Mouse (Mus musculus) heart, postnatal 0 days (tissue): Measurements from ENCODE around the gene Naglu.

Experiments
- CTCF ChIP-seq: IDR thresholded peaks from 2 replicates; pipeline ENCODE4 v1.5.1; 2016; ENCODE audit warnings: antibody characterized with exemption, control low read depth, low read depth
- EP300 ChIP-seq: IDR thresholded peaks from 2 replicates; pipeline ENCODE4 v1.6.1; 2016; ENCODE audit warnings: antibody characterized with exemption, low read depth

DNA sequence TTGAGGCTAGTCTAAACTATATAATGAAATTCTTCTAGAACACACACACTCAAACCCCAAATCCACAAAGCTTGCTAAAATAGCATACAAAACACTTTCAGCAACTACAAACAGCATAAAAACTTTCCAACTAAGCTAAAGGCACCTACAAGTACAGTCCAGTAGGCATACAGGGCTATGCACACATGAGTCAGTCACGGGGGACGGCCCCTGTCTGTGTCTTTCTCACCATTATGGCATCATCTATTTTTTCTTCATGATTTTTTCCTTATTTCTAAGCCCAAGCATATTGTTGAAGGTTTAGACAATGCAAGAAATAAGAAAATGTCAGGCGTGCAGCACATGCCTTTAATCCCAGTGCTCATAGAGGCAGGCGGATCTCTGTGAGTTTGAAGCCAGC, 41.4 kb downstream of the Naglu start:
- TF ChIP-seq CTCF (no peak), EP300 (no peak)
